Mouse (Mus musculus) heart, embryonic 15.5 days (tissue): ENCODE measurements around the gene Gm11567. TPM values are rescaled to one million over a fixed set of nuclear protein-coding genes. Genes with fewer than 3 reads are reported as not detected.

Experiments used
- polyA plus RNA-seq: library from polyadenylated mRNA; unstranded; fragments of >200 nt; fragmentation: Nextera tagmentation; extraction: Ambion mirVana; gene quantifications from 2 replicates; pipeline ENCODE4 v1.2.1, GENCODE M21; 2015

Gene Gm11567
- polyA plus RNA-seq, 1 experiment from 2014 or later: not detected

Other genes with a start within 250 kb of the Gm11567 start
- gene Krtap4-2, start 244.1 kb upstream of the Gm11567 start, polyA plus RNA-seq: not detected in 2 replicates
- not detected in 2 replicates for gene Krtap4-7, start 235.1 kb upstream of the Gm11567 start, polyA plus RNA-seq
- not detected in 2 replicates for gene Gm11555, start 229.0 kb upstream of the Gm11567 start, polyA plus RNA-seq
- gene Gm11563, start 220.2 kb upstream of the Gm11567 start, polyA plus RNA-seq: not detected in 2 replicates
- gene Krtap4-6, start 213.2 kb upstream of the Gm11567 start, polyA plus RNA-seq: not detected in 2 replicates
- gene Gm14190, start 188.4 kb upstream of the Gm11567 start, polyA plus RNA-seq: not detected in 2 replicates
- gene Gm14180, start 144.9 kb upstream of the Gm11567 start, polyA plus RNA-seq: not detected in 2 replicates
- gene Gm11595, start 106.3 kb upstream of the Gm11567 start, polyA plus RNA-seq: not detected in 2 replicates
- not detected in 2 replicates for gene Krtap4-8, start 98.5 kb upstream of the Gm11567 start, polyA plus RNA-seq
- gene Krtap4-9, start 94.0 kb upstream of the Gm11567 start, polyA plus RNA-seq: not detected in 2 replicates
- gene Gm11596, start 85.7 kb upstream of the Gm11567 start, polyA plus RNA-seq: not detected in 2 replicates
- not detected in 2 replicates for gene Gm11569, start 80.3 kb upstream of the Gm11567 start, polyA plus RNA-seq
- not detected in 2 replicates for gene Gm11554, start 74.7 kb upstream of the Gm11567 start, polyA plus RNA-seq
- gene Krtap4-13, start 69.3 kb upstream of the Gm11567 start, polyA plus RNA-seq: not detected in 2 replicates
- not detected in 2 replicates for gene Gm11564, start 63.5 kb upstream of the Gm11567 start, polyA plus RNA-seq
- not detected in 2 replicates for gene 2300003K06Rik, start 41.1 kb upstream of the Gm11567 start, polyA plus RNA-seq
- not detected in 2 replicates for gene Krtap4-16, start 27.6 kb upstream of the Gm11567 start, polyA plus RNA-seq
- gene Gm11568, start 21.3 kb upstream of the Gm11567 start, polyA plus RNA-seq: not detected in 2 replicates
- not detected in 2 replicates for gene Gm11559, start 14.7 kb upstream of the Gm11567 start, polyA plus RNA-seq
- gene Krtap9-1, start 5.8 kb upstream of the Gm11567 start, polyA plus RNA-seq: not detected in 2 replicates
- gene Krtap31-1, start 28.7 kb downstream of the Gm11567 start, polyA plus RNA-seq: not detected in 2 replicates
- gene Gm11565, start 35.6 kb downstream of the Gm11567 start, polyA plus RNA-seq: not detected in 2 replicates
- gene Krtap31-2, start 57.1 kb downstream of the Gm11567 start, polyA plus RNA-seq: not detected in 2 replicates
- not detected in 2 replicates for gene Krtap9-5, start 69.3 kb downstream of the Gm11567 start, polyA plus RNA-seq
- not detected in 2 replicates for gene Krtap29-1, start 99.9 kb downstream of the Gm11567 start, polyA plus RNA-seq
- gene Krtap16-1, start 107.4 kb downstream of the Gm11567 start, polyA plus RNA-seq: not detected in 2 replicates
- gene Krtap17-1, start 114.8 kb downstream of the Gm11567 start, polyA plus RNA-seq: 0.76 TPM in 1 of 2 replicates, not detected in the other
- not detected in 2 replicates for gene Krt33a, start 137.0 kb downstream of the Gm11567 start, polyA plus RNA-seq
- 0.09 TPM in 1 of 2 replicates, not detected in the other for gene Krt33b, start 150.7 kb downstream of the Gm11567 start, polyA plus RNA-seq
- gene Krt34, start 162.4 kb downstream of the Gm11567 start, polyA plus RNA-seq: not detected in 2 replicates
- gene Krt31, start 171.4 kb downstream of the Gm11567 start, polyA plus RNA-seq: not detected in 2 replicates
- not detected in 2 replicates for gene Krt32, start 209.0 kb downstream of the Gm11567 start, polyA plus RNA-seq
- gene Krt35, start 217.1 kb downstream of the Gm11567 start, polyA plus RNA-seq: not detected in 2 replicates
- gene Krt36, start 226.4 kb downstream of the Gm11567 start, polyA plus RNA-seq: 0.10 TPM in 1 of 2 replicates, not detected in the other
- 0.45 and 0.62 TPM in 2 replicates for gene Krt13, start 242.4 kb downstream of the Gm11567 start, polyA plus RNA-seq